Mouse (Mus musculus): Measurements from ENCODE around the gene Ankrd33b.

DNA sequence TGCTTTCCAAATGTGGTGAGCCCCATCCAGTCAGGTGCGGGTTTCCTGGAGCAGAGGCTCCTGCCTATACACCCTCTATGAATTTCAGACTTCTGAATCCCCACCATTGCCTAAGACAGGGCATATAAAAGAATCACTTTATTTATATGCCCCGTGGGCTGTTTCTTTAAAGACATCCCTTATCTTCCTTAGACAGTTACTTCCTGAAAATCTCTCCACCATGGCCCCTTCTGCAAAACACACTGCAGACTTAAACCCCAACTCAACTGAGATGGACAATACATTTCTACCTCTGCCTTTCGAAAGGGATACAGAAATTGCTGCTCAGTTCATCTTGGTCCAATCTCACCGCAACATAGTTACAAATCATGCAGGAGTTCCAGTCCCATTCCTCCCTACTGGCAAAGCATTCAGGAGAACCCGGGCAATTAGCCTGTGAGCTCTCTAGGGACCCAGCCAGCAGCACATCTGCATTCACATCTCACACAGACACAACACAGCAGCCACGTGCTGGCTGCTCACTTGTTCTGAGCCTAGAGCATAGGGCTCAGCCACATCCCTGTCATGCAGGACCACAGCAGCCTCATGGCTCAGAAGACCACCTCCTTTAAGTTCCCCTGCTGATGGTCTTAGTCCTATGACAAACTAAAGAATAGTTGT is 68.1 kb downstream of the Ankrd33b start:
- TF ChIP-seq POLR2A (IDR thresholded peaks at IDR 0.05; ENCODE audit: borderline replicate concordance, extremely low read depth, insufficient read depth, insufficient read length, poor library complexity, severe bottlenecking) (no peak), CTCF (IDR thresholded peaks at IDR 0.05; ENCODE audit: borderline replicate concordance, extremely low read depth, insufficient read depth, insufficient read length) (no peak)
